Mouse (Mus musculus) neural tube, embryonic 15.5 days (tissue): Measurements from ENCODE around the gene Ispd. TPM values are rescaled to one million over a fixed set of nuclear protein-coding genes. Genes with fewer than 3 reads are reported as not detected.

Experiments used
- ATAC-seq: fragments of 200-750 bp; cut with Nextera tagmentation; 2 replicates; pipeline ENCODE4 v1.8.0; 2017; ENCODE audit warnings: mild to moderate bottlenecking, moderate TSS enrichment, moderate library complexity; ENCODE audit not compliant: low FRiP score
- H3K27ac ChIP-seq: fragments of 300-500 bp; sonication (generic); replicated peaks from 2 replicates; pipeline ENCODE4 v1.5.1; 2015; ENCODE audit warnings: mild to moderate bottlenecking, inconsistent platforms
- H3K27me3 ChIP-seq: fragments of 300-500 bp; sonication (generic); replicated peaks from 2 replicates; pipeline ENCODE4 v1.6.1; 2015; ENCODE audit warnings: inconsistent platforms
- H3K36me3 ChIP-seq: fragments of 300-500 bp; sonication (generic); 2 replicates; pipeline ENCODE4 v1.6.1; 2015; ENCODE audit warnings: inconsistent platforms
- H3K4me1 ChIP-seq: fragments of 300-500 bp; sonication (generic); 2 replicates; pipeline ENCODE4 v1.6.1; 2015; ENCODE audit warnings: inconsistent platforms
- H3K4me2 ChIP-seq: fragments of 300-500 bp; sonication (generic); 2 replicates; pipeline ENCODE4 v1.6.1; 2015; ENCODE audit warnings: inconsistent platforms, mild to moderate bottlenecking, moderate library complexity
- H3K4me3 ChIP-seq: fragments of 300-500 bp; sonication (generic); replicated peaks from 2 replicates; pipeline ENCODE4 v1.5.1; 2015; ENCODE audit warnings: mild to moderate bottlenecking, inconsistent platforms
- H3K9ac ChIP-seq: fragments of 300-500 bp; sonication (generic); replicated peaks from 2 replicates; pipeline ENCODE4 v1.6.1; 2015; ENCODE audit warnings: mild to moderate bottlenecking, inconsistent platforms
- H3K9me3 ChIP-seq: fragments of 300-500 bp; sonication (generic); replicated peaks from 2 replicates; pipeline ENCODE4 v1.6.1; 2016; ENCODE audit warnings: inconsistent platforms
- WGBS: fragments of 180-500 bp; shearing (Covaris S2); methylation state at CpG from one replicate; pipeline ENCODE4 v1.1.7; 2015; ENCODE audit warnings: mixed read lengths; 5-methylcytosine and 5-hydroxymethylcytosine counted together
- polyA plus RNA-seq: library from polyadenylated mRNA; unstranded; fragments of >200 nt; fragmentation: Nextera tagmentation; extraction: Ambion mirVana; gene quantifications from 2 replicates; pipeline ENCODE4 v1.2.1, GENCODE M21; 2015

Gene Ispd
- polyA plus RNA-seq, 1 experiment from 2014 or later, result 15.3 TPM

DNA sequence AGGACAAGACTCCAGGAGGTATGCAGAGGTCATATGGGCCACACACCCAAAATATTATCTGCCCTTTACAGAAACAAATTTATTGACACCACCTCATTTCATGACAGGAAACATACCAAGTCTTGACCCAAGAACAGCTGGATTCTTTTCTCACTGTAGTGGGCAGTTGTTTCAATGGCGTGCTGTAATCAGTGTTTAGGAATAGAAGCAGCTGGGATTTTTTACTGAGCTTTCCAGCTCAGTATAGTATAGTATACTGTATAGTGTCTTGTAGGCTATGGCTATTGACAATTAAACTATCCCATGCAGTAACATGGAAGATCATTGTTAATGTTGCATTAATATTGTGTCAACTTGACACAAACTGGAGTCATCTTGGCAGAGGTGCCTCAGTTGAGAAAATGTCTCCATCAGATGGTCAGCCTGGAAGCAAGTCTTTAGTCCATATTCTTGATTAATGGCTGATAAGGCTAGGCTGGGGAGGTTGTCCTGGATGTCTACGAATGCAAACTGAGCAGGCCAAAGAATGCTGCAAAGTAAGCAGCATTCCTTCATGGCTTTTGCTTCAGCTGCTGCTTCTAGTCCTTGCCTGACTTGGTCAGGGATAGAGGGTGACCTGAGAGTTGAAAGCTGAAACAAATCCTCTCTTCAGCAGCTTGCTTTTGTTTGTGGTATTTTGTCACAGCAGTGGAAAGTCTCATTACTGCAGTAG, 216.4 kb downstream of the Ispd start:
- no peak overlapping the region for H3K4me2 ChIP-seq
- H3K4me3 ChIP-seq, result no peak overlapping the region
- H3K36me3 ChIP-seq, result no peaks in the 10 kb centered on the region
- ATAC-seq, result no peak
- H3K9me3 ChIP-seq, result no peaks in the 10 kb centered on the region
- H3K9ac ChIP-seq, result no peak overlapping the region
- no peaks in the 10 kb centered on the region for H3K4me1 ChIP-seq
- H3K27ac ChIP-seq, result no peak overlapping the region
- no peaks in the 10 kb centered on the region for H3K27me3 ChIP-seq
- 89% methylated on average over 2 of the region's 2 CpGs for WGBS

DNA sequence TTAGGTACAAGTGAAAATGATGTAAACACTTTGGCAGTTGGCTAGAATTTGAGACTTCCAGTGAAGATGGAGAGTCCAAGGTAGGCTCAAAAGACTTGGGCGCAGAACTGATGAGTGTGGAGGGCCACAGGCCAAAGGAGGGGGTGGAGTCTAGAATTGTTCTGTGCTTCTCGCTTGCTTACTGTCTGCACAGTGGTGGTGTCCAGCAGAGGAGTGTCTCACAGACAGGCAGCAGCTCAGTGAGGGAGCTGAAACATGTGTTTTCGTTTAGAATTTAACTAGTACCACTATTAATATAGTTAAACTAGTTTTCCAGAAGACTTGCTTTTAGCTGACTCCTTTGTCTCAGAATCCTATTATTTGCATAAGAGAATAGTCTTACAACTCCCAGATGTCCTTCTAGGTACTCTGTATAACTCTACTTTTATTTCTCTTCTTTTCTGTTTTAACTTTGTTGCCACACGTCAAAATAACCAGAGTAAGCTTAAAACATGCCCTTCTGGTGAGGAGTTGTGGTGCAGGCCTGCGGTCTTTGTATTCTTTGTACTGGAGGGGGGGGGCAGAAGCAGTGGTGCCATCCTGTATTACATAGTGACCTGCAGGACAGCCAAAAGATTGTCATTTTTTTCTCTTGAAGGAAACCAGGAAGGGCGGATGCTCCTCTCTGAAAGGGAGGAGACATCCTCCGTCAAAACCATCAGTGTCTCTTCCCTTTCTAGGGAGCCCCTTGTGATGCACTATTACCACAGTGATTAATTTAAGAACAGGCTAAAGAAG, 240.9 kb downstream of the Ispd start:
- Histone ChIP-seq H3K9ac (no peak overlapping the region), H3K36me3 (no peaks in the 10 kb centered on the region), H3K4me1 (no peaks in the 10 kb centered on the region), H3K27ac (no peak overlapping the region), H3K4me2 (no peak overlapping the region), H3K27me3 (no peaks in the 10 kb centered on the region), H3K4me3 (no peak overlapping the region), H3K9me3 (no peaks in the 10 kb centered on the region)
- WGBS, result 85% methylated on average over 7 of the region's 7 CpGs
- no peak for ATAC-seq

DNA sequence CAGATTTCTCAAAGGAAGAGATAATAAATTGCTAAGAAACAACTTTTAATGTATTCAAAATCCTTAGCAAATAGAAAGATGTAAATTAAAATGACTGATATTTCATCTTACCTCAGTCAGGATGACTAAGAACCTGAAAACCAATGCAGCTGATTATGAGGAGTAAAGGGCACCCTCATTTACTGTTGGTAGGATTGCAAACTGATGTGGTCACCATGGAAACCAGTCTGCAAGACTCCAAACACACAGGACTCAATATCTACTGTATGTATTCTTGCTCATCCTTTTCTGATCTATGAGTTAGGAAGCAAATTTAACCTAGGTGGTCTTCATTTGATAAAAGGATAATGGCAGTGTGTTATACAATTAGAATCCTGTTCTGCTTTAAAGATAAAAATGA, 246.0 kb downstream of the Ispd start:
- no peaks in the 10 kb centered on the region for H3K4me1 ChIP-seq
- no peak overlapping the region for H3K4me3 ChIP-seq
- H3K9ac ChIP-seq, result no peak overlapping the region
- H3K9me3 ChIP-seq, result no peaks in the 10 kb centered on the region
- no peak overlapping the region for H3K27ac ChIP-seq
- H3K4me2 ChIP-seq, result no peak overlapping the region
- no peaks in the 10 kb centered on the region for H3K36me3 ChIP-seq
- no peak for ATAC-seq
- H3K27me3 ChIP-seq, result no peaks in the 10 kb centered on the region

DNA sequence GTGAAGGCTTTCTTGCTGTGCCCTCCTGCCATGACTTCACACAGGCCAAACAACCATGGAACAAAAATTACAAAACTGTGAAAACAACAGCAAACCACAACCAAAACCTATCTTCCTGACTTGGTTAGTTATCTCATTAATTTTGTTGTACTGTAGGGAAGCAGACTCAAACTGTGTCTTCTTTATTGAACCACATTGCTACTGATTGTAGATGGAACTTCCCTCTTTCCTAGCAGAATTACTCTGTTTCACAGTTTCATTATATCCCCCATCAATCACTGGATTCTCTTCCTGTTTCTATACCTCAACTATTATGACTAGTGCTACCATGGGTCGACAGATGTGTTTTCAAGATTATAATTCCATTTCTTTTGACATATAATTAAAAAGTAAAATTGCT, 251.2 kb downstream of the Ispd start:
- no peaks in the 10 kb centered on the region for H3K9me3 ChIP-seq
- ATAC-seq, result no peak

GRCm38 (mm10) chr12:36647514-36647913, 266.3 kb downstream of the Ispd start:
- Histone ChIP-seq H3K27me3 (no peaks in the 10 kb centered on the region), H3K27ac (no peak overlapping the region), H3K4me3 (no peak overlapping the region), H3K4me2 (no peak overlapping the region), H3K36me3 (no peaks in the 10 kb centered on the region), H3K4me1 (no peaks in the 10 kb centered on the region), H3K9me3 (no peaks in the 10 kb centered on the region), H3K9ac (no peak overlapping the region)
- 92% methylated on average over 4 of the region's 4 CpGs for WGBS
- ATAC-seq, result no peak

More for the DNA sequence above, 251.2 kb downstream of the Ispd start:
- Histone ChIP-seq H3K27me3 (no peaks in the 10 kb centered on the region), H3K4me1 (no peaks in the 10 kb centered on the region), H3K36me3 (no peaks in the 10 kb centered on the region), H3K4me3 (no peak overlapping the region), H3K9ac (no peak overlapping the region), H3K27ac (no peak overlapping the region), H3K4me2 (no peak overlapping the region)
- WGBS, result 96% methylated on average over 1 of the region's 1 CpGs

GRCm38 (mm10) chr12:36662496-36662895, 281.2 kb downstream of the Ispd start:
- no peak for ATAC-seq
- Histone ChIP-seq H3K4me1 (peaks cover 4% of the 10 kb centered on the region; the same call in 1 of the 2 replicates), H3K27ac (no peak overlapping the region), H3K27me3 (no peaks in the 10 kb centered on the region), H3K9me3 (no peaks in the 10 kb centered on the region), H3K36me3 (no peaks in the 10 kb centered on the region), H3K4me3 (no peak overlapping the region), H3K4me2 (no peak overlapping the region), H3K9ac (no peak overlapping the region)
- 79% methylated on average over 7 of the region's 7 CpGs for WGBS

- no peak overlapping the region for H3K27ac ChIP-seq
- H3K4me3 ChIP-seq, result no peak overlapping the region
- no peaks in the 10 kb centered on the region for H3K9me3 ChIP-seq
- H3K4me1 ChIP-seq, result peaks cover 4% of the 10 kb centered on the region; the same call in 1 of the 2 replicates
- no peak overlapping the region for H3K4me2 ChIP-seq
- 79% methylated on average over 3 of the region's 3 CpGs for WGBS
- no peaks in the 10 kb centered on the region for H3K36me3 ChIP-seq
- H3K9ac ChIP-seq, result no peak overlapping the region
- ATAC-seq, result no peak
- H3K27me3 ChIP-seq, result no peaks in the 10 kb centered on the region
Observed at GRCm38 (mm10) chr12:36664783-36665182, 283.5 kb downstream of the Ispd start.

DNA sequence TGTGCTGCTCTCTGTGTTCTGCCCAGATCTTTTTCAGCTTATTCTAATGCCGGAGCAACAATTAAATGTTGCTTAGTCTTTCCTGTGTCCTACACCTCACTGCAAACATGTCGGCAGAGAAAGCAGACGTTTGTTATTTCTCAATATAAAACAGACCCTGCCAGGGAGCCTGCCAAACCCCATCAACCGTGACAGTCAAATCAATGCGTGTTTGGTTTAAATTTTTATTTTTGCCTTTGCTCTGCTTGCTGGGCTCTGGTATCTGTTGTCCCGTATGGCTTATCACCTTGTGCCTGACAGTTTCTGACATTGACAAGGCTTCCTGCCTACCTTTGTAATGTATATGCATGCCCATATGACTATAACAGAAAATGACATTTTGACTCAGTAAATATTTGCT, 285.5 kb downstream of the Ispd start:
- WGBS, result 38% methylated on average over 6 of the region's 6 CpGs
- no peak overlapping the region for H3K4me2 ChIP-seq
- H3K9ac ChIP-seq, result no peak overlapping the region
- H3K27ac ChIP-seq, result no peak overlapping the region
- no peaks in the 10 kb centered on the region for H3K36me3 ChIP-seq
- no peak overlapping the region for H3K4me3 ChIP-seq
- peaks cover 4% of the 10 kb centered on the region; the same call in 1 of the 2 replicates for H3K4me1 ChIP-seq
- no peaks in the 10 kb centered on the region for H3K9me3 ChIP-seq
- peak; percentile 28; the same call in 1 of the 2 replicates for ATAC-seq
- H3K27me3 ChIP-seq, result no peaks in the 10 kb centered on the region

- Histone ChIP-seq H3K4me3 (no peak overlapping the region), H3K36me3 (no peaks in the 10 kb centered on the region), H3K27me3 (no peaks in the 10 kb centered on the region), H3K9ac (no peak overlapping the region), H3K4me1 (peaks cover 4% of the 10 kb centered on the region; the same call in 1 of the 2 replicates), H3K27ac (no peak overlapping the region), H3K9me3 (no peaks in the 10 kb centered on the region), H3K4me2 (no peak overlapping the region)
- ATAC-seq, result 0 out of 2 replicates have a peak, but pooled peaks have one; percentile 53
- WGBS, result 74% methylated on average over 5 of the region's 5 CpGs
Observed at GRCm38 (mm10) chr12:36670164-36670908, 289.1 kb downstream of the Ispd start.

- ATAC-seq, result peak; percentile 58; the same call in 1 of the 2 replicates
- H3K27ac ChIP-seq, result no peak overlapping the region
- no peak overlapping the region for H3K4me2 ChIP-seq
- no peaks in the 10 kb centered on the region for H3K36me3 ChIP-seq
- H3K27me3 ChIP-seq, result no peaks in the 10 kb centered on the region
- WGBS, result 48% methylated on average over 10 of the region's 10 CpGs
- H3K9ac ChIP-seq, result no peak overlapping the region
- H3K4me1 ChIP-seq, result peaks cover 4% of the 10 kb centered on the region; the same call in 1 of the 2 replicates
- H3K9me3 ChIP-seq, result no peaks in the 10 kb centered on the region
- no peak overlapping the region for H3K4me3 ChIP-seq
Observed at GRCm38 (mm10) chr12:36670915-36671579, 289.8 kb downstream of the Ispd start.

- no peak overlapping the region for H3K4me3 ChIP-seq
- H3K36me3 ChIP-seq, result no peaks in the 10 kb centered on the region
- no peak overlapping the region for H3K9ac ChIP-seq
- 37% methylated on average over 2 of the region's 2 CpGs for WGBS
- H3K27me3 ChIP-seq, result no peaks in the 10 kb centered on the region
- H3K4me2 ChIP-seq, result no peak overlapping the region
- H3K27ac ChIP-seq, result no peak overlapping the region
- H3K9me3 ChIP-seq, result no peaks in the 10 kb centered on the region
- no peaks in the 10 kb centered on the region for H3K4me1 ChIP-seq
- no peak for ATAC-seq
Observed at GRCm38 (mm10) chr12:36674481-36674880, 293.2 kb downstream of the Ispd start.
